Mouse (Mus musculus) midbrain, embryonic 11.5 days (tissue): ENCODE measurements around the gene Lhb. TPM values are rescaled to one million over a fixed set of nuclear protein-coding genes. Genes with fewer than 3 reads are reported as not detected.
"Not testable (repeated sequence)": the region's sequence is repeated elsewhere in the genome, so short reads cannot be mapped to it uniquely, and the experiment has no call there.

ENCODE experiments used
- ATAC-seq: fragments of 200-750 bp; cut with Nextera tagmentation; 2 replicates; pipeline ENCODE4 v1.8.0; 2017; ENCODE audit warnings: moderate TSS enrichment, moderate library complexity; ENCODE audit not compliant: low FRiP score
- DNase-seq: peaks from one replicate; pipeline ENCODE4 v3.0.0; 2015; ENCODE audit warnings: low spot score; ENCODE audit errors: missing footprints
- H3K27ac ChIP-seq: fragments of 300-500 bp; sonication (generic); 2 replicates; pipeline ENCODE4 v1.5.1; 2014; ENCODE audit warnings: low read depth, low read length
- H3K27me3 ChIP-seq: fragments of 300-500 bp; sonication (generic); 2 replicates; pipeline ENCODE4 v1.6.1; 2014; ENCODE audit warnings: mild to moderate bottlenecking, low read length, moderate library complexity, mixed read lengths; ENCODE audit not compliant: control insufficient read depth, insufficient read depth
- H3K36me3 ChIP-seq: fragments of 300-500 bp; sonication (generic); 2 replicates; pipeline ENCODE4 v1.6.1; 2014; ENCODE audit warnings: mild to moderate bottlenecking, low read length, moderate library complexity, mixed read lengths; ENCODE audit not compliant: control insufficient read depth, insufficient read depth
- H3K4me1 ChIP-seq: fragments of 300-500 bp; sonication (generic); 2 replicates; pipeline ENCODE4 v1.6.1; 2014; ENCODE audit warnings: low read length; ENCODE audit not compliant: control insufficient read depth, insufficient read depth
- H3K4me2 ChIP-seq: fragments of 300-500 bp; sonication (generic); 2 replicates; pipeline ENCODE4 v1.6.1; 2014; ENCODE audit warnings: mild to moderate bottlenecking, moderate library complexity
- H3K4me3 ChIP-seq: fragments of 300-500 bp; sonication (generic); 2 replicates; pipeline ENCODE4 v1.5.1; 2014; ENCODE audit warnings: low read depth, low read length
- H3K9ac ChIP-seq: fragments of 300-500 bp; sonication (generic); 2 replicates; pipeline ENCODE4 v1.6.1; 2014; ENCODE audit warnings: low read length
- H3K9me3 ChIP-seq: fragments of 300-500 bp; sonication (generic); 2 replicates; pipeline ENCODE4 v1.6.1; 2016; ENCODE audit warnings: low read length; ENCODE audit not compliant: control insufficient read depth
- WGBS: fragments of 180-500 bp; shearing (Covaris S2); extraction: QIAGEN DNeasy Blood & Tissue Kit; methylation state at CpG from one replicate; pipeline ENCODE4 v1.1.7; 2014; 5-methylcytosine and 5-hydroxymethylcytosine counted together
- polyA plus RNA-seq: library from polyadenylated mRNA; unstranded; fragments of >200 nt; fragmentation: Nextera tagmentation; extraction: Ambion mirVana; gene quantifications from 2 replicates; pipeline ENCODE4 v1.2.1, GENCODE M21; 2014

Gene Lhb
- not detected in 2 replicates for polyA plus RNA-seq

DNA sequence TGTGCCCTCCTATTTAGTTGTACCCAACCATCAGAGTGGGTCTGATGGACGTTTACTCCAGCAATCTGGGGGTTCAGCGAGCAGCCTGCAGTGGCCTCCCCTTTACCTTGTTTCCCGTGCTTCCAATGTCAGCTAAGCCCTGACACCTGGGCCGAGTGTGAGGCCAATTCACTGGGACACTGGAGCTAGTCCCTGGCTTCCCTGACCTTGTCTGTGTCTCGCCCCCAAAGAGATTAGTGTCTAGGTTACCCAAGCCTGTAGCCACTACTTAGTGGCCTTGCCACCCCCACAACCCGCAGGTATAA lies at the start of gene Lhb:
Lhb (plus strand) TSS at position 206 of the 305 bp plus-strand sequence.
- H3K4me2 ChIP-seq: no peak within 1 kb of the TSS
- ATAC-seq (no peak), DNase-seq (no peak)
- H3K36me3 ChIP-seq: peaks cover 30% of the 10 kb centered on the region
- no peaks in the 10 kb centered on the region for H3K4me1 ChIP-seq
- 58% methylated on average over 6 of the region's 6 CpGs for WGBS
- no peak within 1 kb of the TSS for H3K27ac ChIP-seq
- no peaks in the 10 kb centered on the region for H3K9me3 ChIP-seq
- H3K4me3 ChIP-seq: no peak within 1 kb of the TSS
- peaks cover 48% of the 10 kb centered on the region for H3K27me3 ChIP-seq
- H3K9ac ChIP-seq: no peak within 1 kb of the TSS

DNA sequence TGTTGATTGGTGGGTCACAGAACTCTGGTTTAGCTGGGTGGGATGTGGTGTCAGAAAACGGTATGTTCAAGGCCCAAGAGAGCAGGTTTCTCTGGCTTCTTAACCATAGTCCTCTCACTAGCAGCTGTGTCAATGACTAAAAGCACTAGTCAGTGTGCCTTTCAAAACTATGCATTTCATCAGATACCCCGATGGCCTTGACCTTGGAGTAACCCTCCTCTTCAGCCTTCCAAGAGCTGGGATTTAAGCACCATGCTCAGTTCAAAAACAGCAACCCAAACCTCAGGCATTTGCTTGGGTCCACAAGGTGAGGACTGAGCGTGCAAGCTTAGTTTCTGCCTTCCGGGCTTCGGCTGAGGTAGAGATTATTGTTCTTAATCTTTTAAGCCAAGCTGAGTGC lies 48.2 kb upstream of the Lhb start:
- Histone ChIP-seq H3K4me2 (no peak overlapping the region), H3K4me3 (no peak overlapping the region), H3K27me3 (peaks cover 23% of the 10 kb centered on the region), H3K9me3 (no peaks in the 10 kb centered on the region), H3K4me1 (peaks cover 17% of the 10 kb centered on the region), H3K9ac (no peak overlapping the region), H3K27ac (no peak overlapping the region), H3K36me3 (peaks cover 23% of the 10 kb centered on the region)
- ATAC-seq: no peak
- DNase-seq: no peak
- 87% methylated on average over 5 of the region's 5 CpGs for WGBS

DNA sequence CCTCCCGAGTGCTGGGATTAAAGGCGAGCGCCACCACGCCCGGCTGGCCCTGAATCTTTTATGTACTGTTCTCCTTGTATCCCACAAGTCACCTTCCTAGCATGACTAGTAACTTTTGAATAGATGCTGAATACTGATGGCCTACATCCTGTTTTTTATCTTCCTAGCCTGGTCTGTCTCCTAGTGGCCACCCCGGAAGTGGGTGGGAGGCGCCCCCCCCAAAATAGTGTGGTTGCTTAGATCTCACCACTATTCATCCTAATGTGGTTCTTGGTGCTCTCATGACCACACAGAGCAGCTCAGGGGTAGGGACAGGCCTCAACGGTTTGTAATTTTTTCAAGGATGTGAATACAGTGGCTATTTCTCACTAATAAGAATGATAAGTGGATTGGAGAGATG lies 46.0 kb upstream of the Lhb start:
- Histone ChIP-seq H3K4me2 (no peak overlapping the region), H3K27me3 (peaks cover 6% of the 10 kb centered on the region; the same call in 1 of the 2 replicates), H3K9me3 (no peaks in the 10 kb centered on the region), H3K9ac (no peak overlapping the region), H3K4me3 (no peak overlapping the region), H3K27ac (no peak overlapping the region), H3K4me1 (peaks cover 11% of the 10 kb centered on the region), H3K36me3 (peaks cover 39% of the 10 kb centered on the region)
- DNase-seq (no peak), ATAC-seq (no peak)
- WGBS: 93% methylated on average over 8 of the region's 8 CpGs

DNA sequence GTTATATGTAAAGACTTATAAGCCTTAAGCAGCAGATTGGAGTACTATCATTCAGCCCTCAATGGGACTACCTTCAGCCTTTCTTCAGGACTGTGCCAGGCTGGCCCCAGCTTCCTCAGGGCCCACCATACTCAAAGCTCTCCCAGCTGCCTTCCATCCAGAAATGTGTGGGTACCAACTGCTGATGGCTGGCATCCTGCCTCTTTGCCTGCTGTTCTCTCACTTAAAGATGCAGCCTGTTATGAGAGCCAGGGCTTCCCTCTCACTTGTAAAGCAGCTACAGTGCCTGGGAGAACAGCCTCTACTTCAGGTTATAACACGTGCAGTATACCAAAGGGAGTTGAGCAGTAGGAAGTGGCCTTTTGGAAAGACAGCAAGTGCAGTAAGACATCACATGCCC lies 44.6 kb upstream of the Lhb start:
- no peaks in the 10 kb centered on the region for H3K27me3 ChIP-seq
- DNase-seq (no peak), ATAC-seq (no peak)
- H3K4me2 ChIP-seq: no peak overlapping the region
- no peak overlapping the region for H3K27ac ChIP-seq
- no peak overlapping the region for H3K4me3 ChIP-seq
- no peaks in the 10 kb centered on the region for H3K9me3 ChIP-seq
- H3K4me1 ChIP-seq: no peaks in the 10 kb centered on the region
- H3K36me3 ChIP-seq: peaks cover 52% of the 10 kb centered on the region
- H3K9ac ChIP-seq: no peak overlapping the region
- WGBS: 89% methylated on average over 1 of the region's 1 CpGs

GRCm38 (mm10) chr7:45386077-45386476 lies 34.5 kb upstream of the Lhb start:
- Histone ChIP-seq H3K9ac (no peak overlapping the region), H3K36me3 (peaks cover 64% of the 10 kb centered on the region), H3K27ac (no peak overlapping the region), H3K4me2 (no peak overlapping the region), H3K4me3 (no peak overlapping the region), H3K4me1 (no peaks in the 10 kb centered on the region), H3K9me3 (no peaks in the 10 kb centered on the region), H3K27me3 (no peaks in the 10 kb centered on the region)
- no peak for DNase-seq
- ATAC-seq: no peak
- 90% methylated on average over 3 of the region's 3 CpGs for WGBS

DNA sequence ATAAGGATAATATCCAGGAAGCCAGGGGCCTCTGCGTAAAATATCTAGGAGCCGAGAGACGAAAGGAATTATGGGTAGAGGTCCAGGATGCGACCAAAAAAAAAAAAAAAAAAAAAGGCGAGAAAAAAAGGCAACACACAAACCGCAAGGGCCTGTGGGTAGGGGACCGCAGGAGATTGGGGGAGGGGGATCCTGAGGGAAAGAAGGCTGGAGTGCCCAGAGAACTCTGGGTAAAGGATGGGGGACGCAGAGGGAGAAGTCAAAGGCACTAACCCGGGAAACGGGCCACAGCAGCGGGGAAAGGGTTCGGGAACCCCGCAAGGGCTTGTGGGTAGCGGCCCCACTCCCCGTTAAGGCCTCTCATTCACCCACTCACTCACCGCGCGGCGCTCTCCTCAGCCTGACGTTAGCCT lies 25.5 kb upstream of the Lhb start:
- peaks cover 14% of the 10 kb centered on the region for H3K4me1 ChIP-seq
- ATAC-seq: peak; percentile 81
- H3K27me3 ChIP-seq: no peaks in the 10 kb centered on the region
- peak overlapping the region; percentile 94 for H3K9ac ChIP-seq
- WGBS: under 1% methylated on average over 19 of the region's 20 CpGs
- peak overlapping the region; percentile 88 for H3K4me2 ChIP-seq
- H3K36me3 ChIP-seq: peaks cover 6% of the 10 kb centered on the region; the same call in 1 of the 2 replicates
- H3K9me3 ChIP-seq: no peaks in the 10 kb centered on the region
- H3K27ac ChIP-seq: peak overlapping the region; percentile 98
- H3K4me3 ChIP-seq: peak overlapping the region; percentile 85
- no peak for DNase-seq

GRCm38 (mm10) chr7:45395578-45396336 lies 24.9 kb upstream of the Lhb start, which contains the start of gene Snrnp70:
Gene Snrnp70 (minus strand): TSS chr7:45395742.
- H3K9ac ChIP-seq: peak within 1 kb of the TSS; percentile 94
- no peaks in the 10 kb centered on the region for H3K27me3 ChIP-seq
- H3K4me2 ChIP-seq: peak within 1 kb of the TSS; percentile 88
- no peaks in the 10 kb centered on the region for H3K9me3 ChIP-seq
- WGBS: 2% methylated on average over 60 of the region's 60 CpGs
- peak; percentile 97 for ATAC-seq
- peak within 1 kb of the TSS; percentile 98 for H3K27ac ChIP-seq
- peaks cover 14% of the 10 kb centered on the region for H3K4me1 ChIP-seq
- peak; percentile 100 for DNase-seq
- H3K4me3 ChIP-seq: peak within 1 kb of the TSS; percentile 85
- peaks cover 2% of the 10 kb centered on the region; the same call in 1 of the 2 replicates for H3K36me3 ChIP-seq

DNA sequence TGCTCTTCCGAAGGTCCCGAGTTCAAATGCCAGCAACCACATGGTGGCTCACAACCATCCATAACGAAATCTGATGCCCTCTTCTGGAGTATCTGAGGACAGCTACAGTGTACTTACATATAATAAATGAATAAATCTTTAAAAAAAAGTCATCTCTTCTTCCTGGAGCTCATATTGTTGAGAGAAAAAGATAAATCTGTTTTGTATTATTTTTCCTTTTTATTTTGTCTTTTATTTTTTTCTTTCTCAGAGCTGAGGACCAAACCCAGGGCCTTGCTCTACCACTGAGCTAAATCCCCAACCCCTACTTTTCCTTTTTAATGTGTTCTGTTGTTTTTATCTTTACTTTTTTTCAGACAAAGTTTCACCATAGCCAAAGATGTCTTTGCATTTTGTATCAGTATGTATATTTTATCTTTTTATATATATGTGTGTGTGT lies 24.3 kb upstream of the Lhb start:
- Histone ChIP-seq H3K4me2 (peak overlapping the region; percentile 49), H3K4me3 (peak overlapping the region; percentile 85), H3K4me1 (peaks cover 14% of the 10 kb centered on the region)
- not testable (repeated sequence) for DNase-seq, H3K9me3 ChIP-seq, H3K36me3 ChIP-seq, H3K9ac ChIP-seq, H3K27ac ChIP-seq, H3K27me3 ChIP-seq
- peak; percentile 22; the same call in 1 of the 2 replicates for ATAC-seq
- 10% methylated on average over 3 of the region's 3 CpGs for WGBS

DNA sequence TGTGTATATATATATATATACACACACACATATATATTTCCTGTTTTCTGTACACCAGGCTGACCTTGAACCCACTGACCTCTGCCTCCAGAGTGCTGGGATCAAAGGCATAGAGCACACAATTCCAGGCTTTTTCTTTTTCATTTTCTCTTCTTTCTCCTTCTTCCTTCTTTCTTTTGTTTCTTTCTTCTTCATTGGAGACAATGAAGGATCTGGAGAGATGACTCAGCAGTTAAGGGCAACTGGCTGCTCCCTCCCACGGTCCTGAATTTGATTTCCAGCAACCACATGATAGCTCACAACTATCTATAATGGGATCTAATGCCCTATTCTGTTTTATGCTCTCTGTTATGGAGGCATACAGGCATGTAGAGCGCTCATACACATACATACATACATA lies 23.8 kb upstream of the Lhb start:
- no peak overlapping the region for H3K9ac ChIP-seq
- H3K4me2 ChIP-seq: no peak overlapping the region
- WGBS: 83% methylated on average over 2 of the region's 2 CpGs
- H3K36me3 ChIP-seq: no peaks in the 10 kb centered on the region; the same call in 1 of the 2 replicates
- ATAC-seq: no peak
- peaks cover 14% of the 10 kb centered on the region for H3K4me1 ChIP-seq
- no peak overlapping the region for H3K27ac ChIP-seq
- no peaks in the 10 kb centered on the region for H3K9me3 ChIP-seq
- no peak overlapping the region for H3K4me3 ChIP-seq
- H3K27me3 ChIP-seq: no peaks in the 10 kb centered on the region
- DNase-seq: no peak
